Comparison of ENCODE assay signal across 10 mouse cellular contexts in the genomic region with DNA sequence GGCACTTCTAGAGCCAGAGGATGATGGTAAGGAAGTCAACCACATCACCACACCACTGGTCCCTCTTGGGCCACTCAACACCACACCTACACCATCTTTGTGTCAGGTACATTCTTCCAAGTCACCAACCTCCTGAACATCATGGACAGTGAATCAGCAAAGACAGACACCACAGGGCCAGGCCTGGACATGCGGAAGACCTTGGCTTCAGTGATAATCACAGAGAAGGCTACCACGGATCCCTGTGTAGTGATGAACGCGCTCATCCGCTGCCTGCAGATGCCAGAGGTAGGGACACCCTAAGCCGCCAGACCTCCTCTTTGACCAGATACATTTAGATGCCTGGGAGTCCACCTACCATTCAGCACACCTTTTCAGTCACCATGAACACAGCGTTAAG. TPM values are rescaled to one million over a fixed set of nuclear protein-coding genes. Genes with fewer than 3 reads are reported as not detected.
DNase-seq lines count a peak whose midpoint lies in the region; ATAC-seq lines count a peak whose summit lies in the region.
"Had no signal": no experiment of that assay in that cellular context is flagged by ENCODE, and none has a peak within 500 bp of the region (broad histone marks: within the 10 kb centered on the region; RNA-seq: fewer than 3 reads in every experiment).

No protein-coding gene starts in this region.

- H3K4me3 ChIP-seq in heart, embryonic 13.5 days, result no peak overlapping the region
- H3K4me3 ChIP-seq in heart, embryonic 11.5 days (ENCODE audit: low read depth, low read length), result no peak overlapping the region
- no peak overlapping the region for H3K4me3 ChIP-seq in stomach, embryonic 14.5 days (ENCODE audit: low read depth, low read length)
- H3K4me3 ChIP-seq: erythroblast, embryonic 14.5 days; neural tube, embryonic 13.5 days had no signal

- peak; percentile 7 for DNase-seq in ovary, adult 18-20 months (ENCODE audit: low spot score)
- no peak for DNase-seq in ovary, postnatal 14 days (ENCODE audit: low spot score)
- DNase-seq in gastrocnemius, postnatal 36 days, result peak; percentile 5 to 22
- no peak for DNase-seq in c-Kit-positive CD71-positive TER-119-positive erythroid progenitor cells, embryonic 14.5 days (ENCODE audit: low spot score)

- H3K4me1 ChIP-seq in heart, embryonic 13.5 days, result no peaks in the 10 kb centered on the region
- no peaks in the 10 kb centered on the region for H3K4me1 ChIP-seq in heart, embryonic 11.5 days (ENCODE audit: control insufficient read depth, insufficient read depth, low read length)
- no peaks in the 10 kb centered on the region for H3K4me1 ChIP-seq in stomach, embryonic 14.5 days (ENCODE audit: control insufficient read depth, insufficient read depth, low read length)
- H3K4me1 ChIP-seq: neural tube, embryonic 13.5 days had no signal

- peaks cover 79% of the 10 kb centered on the region for H3K9me3 ChIP-seq in heart, embryonic 13.5 days
- H3K9me3 ChIP-seq in heart, embryonic 11.5 days (replicated peaks; ENCODE audit: control insufficient read depth, low read length), result peaks cover 78% of the 10 kb centered on the region
- peaks cover 74% of the 10 kb centered on the region for H3K9me3 ChIP-seq in stomach, embryonic 14.5 days (ENCODE audit: control insufficient read depth, low read depth, low read length)

- H3K27me3 ChIP-seq in heart, embryonic 13.5 days (replicated peaks), result no peaks in the 10 kb centered on the region
- H3K27me3 ChIP-seq in heart, embryonic 11.5 days (ENCODE audit: control insufficient read depth, insufficient read depth, low read length), result no peaks in the 10 kb centered on the region
- H3K27me3 ChIP-seq in stomach, embryonic 14.5 days (ENCODE audit: control insufficient read depth, insufficient read depth, low read length), result no peaks in the 10 kb centered on the region
- H3K27me3 ChIP-seq: neural tube, embryonic 13.5 days had no signal

- 65% methylated on average over 7 of the region's 7 CpGs for WGBS in heart, embryonic 13.5 days
- 63% methylated on average over 7 of the region's 7 CpGs for WGBS in heart, embryonic 11.5 days (ENCODE audit: insufficient replicate concordance)
- 71% methylated on average over 7 of the region's 7 CpGs for WGBS in stomach, embryonic 14.5 days

- intact Hi-C loops in gastrocnemius, postnatal 36 days (cut with DNase I), result no loop called here

- 0 out of 2 replicates have a peak, but pooled peaks have one; percentile 4 for ATAC-seq in heart, embryonic 13.5 days (ENCODE audit: extremely low read depth, insufficient number of reproducible peaks, low FRiP score, low TSS enrichment)
- no peak for ATAC-seq in heart, embryonic 11.5 days (replicated peaks; ENCODE audit: insufficient number of reproducible peaks, low FRiP score, low TSS enrichment)
- 0 out of 2 replicates have a peak, but pooled peaks have one; percentile 3 for ATAC-seq in stomach, embryonic 14.5 days (ENCODE audit: insufficient number of reproducible peaks, insufficient read depth, low FRiP score, low read depth)

- H3K9ac ChIP-seq in heart, embryonic 13.5 days, result no peak overlapping the region
- no peak overlapping the region for H3K9ac ChIP-seq in heart, embryonic 11.5 days (ENCODE audit: low read depth, low read length)
- H3K9ac ChIP-seq in stomach, embryonic 14.5 days (replicated peaks; ENCODE audit: low read depth, low read length), result no peak overlapping the region
- H3K9ac ChIP-seq: neural tube, embryonic 13.5 days had no signal

- no peaks in the 10 kb centered on the region for H3K36me3 ChIP-seq in heart, embryonic 13.5 days
- no peaks in the 10 kb centered on the region for H3K36me3 ChIP-seq in heart, embryonic 11.5 days (ENCODE audit: control insufficient read depth, insufficient read depth, low read length)
- H3K36me3 ChIP-seq in stomach, embryonic 14.5 days (ENCODE audit: control insufficient read depth, insufficient read depth, low read length), result no peaks in the 10 kb centered on the region
- H3K36me3 ChIP-seq: neural tube, embryonic 13.5 days had no signal

- H3K27ac ChIP-seq in heart, embryonic 13.5 days (replicated peaks), result no peak overlapping the region
- H3K27ac ChIP-seq in heart, embryonic 11.5 days (ENCODE audit: low read depth, low read length), result no peak overlapping the region
- no peak overlapping the region for H3K27ac ChIP-seq in stomach, embryonic 14.5 days (ENCODE audit: low read length)
- H3K27ac ChIP-seq: neural tube, embryonic 13.5 days had no signal

- no peak overlapping the region for H3K4me2 ChIP-seq in heart, embryonic 13.5 days
- no peak overlapping the region for H3K4me2 ChIP-seq in heart, embryonic 11.5 days
- H3K4me2 ChIP-seq in stomach, embryonic 14.5 days (replicated peaks; ENCODE audit: low read depth, low read length), result no peak overlapping the region
- H3K4me2 ChIP-seq: neural tube, embryonic 13.5 days had no signal

RNA-seq across cellular contexts. Expression of a gene that starts 1.3 kb away (rescaled TPM):
- 0.33 and 0.50 TPM in 2 replicates for polyA plus RNA-seq in heart, embryonic 13.5 days (2015; fragmentation: Nextera tagmentation; extraction: Ambion mirVana)
- 0.63 and 1.1 TPM in 2 replicates for polyA plus RNA-seq in heart, embryonic 11.5 days (2014; fragmentation: Nextera tagmentation; extraction: Ambion mirVana)
- total RNA-seq in gastrocnemius, postnatal 36 days (2021), result not detected
- 1.7 and 1.9 TPM in 2 replicates for polyA plus RNA-seq in stomach, embryonic 14.5 days (2014; fragmentation: Nextera tagmentation; extraction: Ambion mirVana)
- polyA plus RNA-seq: erythroblast, embryonic 14.5 days had no signal

RNA-seq across cellular contexts. Expression of a gene that starts 16.4 kb away (rescaled TPM):
- not detected in 2 replicates for polyA plus RNA-seq in heart, embryonic 13.5 days (2015; fragmentation: Nextera tagmentation; extraction: Ambion mirVana)
- not detected in 2 replicates for polyA plus RNA-seq in heart, embryonic 11.5 days (2014; fragmentation: Nextera tagmentation; extraction: Ambion mirVana)
- total RNA-seq in gastrocnemius, postnatal 36 days (2021), result not detected
- 0.33 and 1.3 TPM in 2 replicates for polyA plus RNA-seq in stomach, embryonic 14.5 days (2014; fragmentation: Nextera tagmentation; extraction: Ambion mirVana)
- polyA plus RNA-seq: erythroblast, embryonic 14.5 days; neural tube, embryonic 13.5 days had no signal

RNA-seq across cellular contexts. Expression of a gene that starts 22.5 kb away (rescaled TPM):
- polyA plus RNA-seq in heart, embryonic 13.5 days (2015; fragmentation: Nextera tagmentation; extraction: Ambion mirVana), result 5.3 and 5.8 TPM in 2 replicates
- polyA plus RNA-seq in heart, embryonic 11.5 days (2014; fragmentation: Nextera tagmentation; extraction: Ambion mirVana), result 9.6 and 10.4 TPM in 2 replicates
- not detected for total RNA-seq in gastrocnemius, postnatal 36 days (2021)
- polyA plus RNA-seq in stomach, embryonic 14.5 days (2014; fragmentation: Nextera tagmentation; extraction: Ambion mirVana), result 8.7 and 9.4 TPM in 2 replicates

RNA-seq across cellular contexts. Expression of a gene that starts 27.7 kb away (rescaled TPM):
- polyA plus RNA-seq in heart, embryonic 13.5 days (2015; fragmentation: Nextera tagmentation; extraction: Ambion mirVana), result not detected in 2 replicates
- polyA plus RNA-seq in heart, embryonic 11.5 days (2014; fragmentation: Nextera tagmentation; extraction: Ambion mirVana), result not detected in 2 replicates
- total RNA-seq in gastrocnemius, postnatal 36 days (2021), result not detected
- polyA plus RNA-seq in stomach, embryonic 14.5 days (2014; fragmentation: Nextera tagmentation; extraction: Ambion mirVana), result 0.28 and 0.69 TPM in 2 replicates
- total RNA-seq: left cerebral cortex, postnatal 36 days had no signal
- polyA plus RNA-seq: erythroblast, embryonic 14.5 days; neural tube, embryonic 13.5 days had no signal

RNA-seq across cellular contexts. Expression of a gene that starts 49.3 kb away (rescaled TPM):
- 102 and 106 TPM in 2 replicates for polyA plus RNA-seq in heart, embryonic 13.5 days (2015; fragmentation: Nextera tagmentation; extraction: Ambion mirVana)
- polyA plus RNA-seq in heart, embryonic 11.5 days (2014; fragmentation: Nextera tagmentation; extraction: Ambion mirVana), result 117 and 118 TPM in 2 replicates
- total RNA-seq in gastrocnemius, postnatal 36 days (2021), result 1 to 10 TPM; 7.3 to 8.1 TPM
- 202 and 211 TPM in 2 replicates for polyA plus RNA-seq in stomach, embryonic 14.5 days (2014; fragmentation: Nextera tagmentation; extraction: Ambion mirVana)

Comparison
In these comparisons a context has a peak if more than half of its experiments do, and no peak if none do; other contexts are left out.
1. DNase-seq: peak in ovary, adult 18-20 months (single experiment) and gastrocnemius, postnatal 36 days (2 of 2); none in ovary, postnatal 14 days (single experiment) and c-Kit-positive CD71-positive TER-119-positive erythroid progenitor cells, embryonic 14.5 days (single experiment).